Mouse (Mus musculus): ENCODE results near the gene Ctdsp2. TPM values are rescaled to one million over a fixed set of nuclear protein-coding genes. Genes with fewer than 3 reads are reported as not detected.

Gene Ctdsp2
- polyA plus RNA-seq, 1 experiment from 2014 or later, result 43.1 TPM

DNA sequence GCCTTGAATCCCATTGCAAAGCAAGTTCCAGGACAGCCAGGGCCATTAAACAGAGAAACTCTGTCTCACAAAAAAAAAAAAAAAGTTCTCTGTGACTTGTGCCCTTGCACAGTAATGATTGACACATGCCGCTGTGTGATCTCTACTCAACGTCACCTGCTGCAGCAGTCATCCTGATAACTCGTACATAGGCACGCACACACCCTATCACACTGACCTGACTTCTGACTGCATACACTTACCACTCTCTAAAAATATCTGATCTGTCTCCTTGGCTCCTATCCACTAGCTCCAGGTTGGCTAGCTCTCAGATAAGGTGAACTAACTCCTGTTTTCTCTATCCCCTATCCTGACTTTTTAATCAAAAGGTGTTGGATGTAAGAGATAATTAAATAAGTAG lies 27.9 kb upstream of the Ctdsp2 start:
- ATAC-seq, result peak; percentile 82
- 36% methylated on average over 4 of the region's 4 CpGs for WGBS
- no peaks in the 10 kb centered on the region for H3K27me3 ChIP-seq (replicated peaks; ENCODE audit: control insufficient read depth, insufficient read depth, low read length)
- TF ChIP-seq CTCF (IDR thresholded peaks at IDR 0.05; ENCODE audit: low read depth), result no peak
- no peaks in the 10 kb centered on the region for H3K4me1 ChIP-seq (replicated peaks; ENCODE audit: control insufficient read depth, insufficient read depth, low read length)
- H3K27ac ChIP-seq (ENCODE audit: low read depth, low read length), result no peak overlapping the region
- H3K4me2 ChIP-seq (replicated peaks; ENCODE audit: low read depth), result no peak overlapping the region
- no peaks in the 10 kb centered on the region for H3K36me3 ChIP-seq (ENCODE audit: control insufficient read depth, insufficient read depth)
- no peak overlapping the region for H3K4me3 ChIP-seq (ENCODE audit: low read depth, low read length)
- no peak overlapping the region for H3K9ac ChIP-seq (ENCODE audit: low read depth, low read length)
- no peaks in the 10 kb centered on the region for H3K9me3 ChIP-seq (ENCODE audit: control insufficient read depth)

DNA sequence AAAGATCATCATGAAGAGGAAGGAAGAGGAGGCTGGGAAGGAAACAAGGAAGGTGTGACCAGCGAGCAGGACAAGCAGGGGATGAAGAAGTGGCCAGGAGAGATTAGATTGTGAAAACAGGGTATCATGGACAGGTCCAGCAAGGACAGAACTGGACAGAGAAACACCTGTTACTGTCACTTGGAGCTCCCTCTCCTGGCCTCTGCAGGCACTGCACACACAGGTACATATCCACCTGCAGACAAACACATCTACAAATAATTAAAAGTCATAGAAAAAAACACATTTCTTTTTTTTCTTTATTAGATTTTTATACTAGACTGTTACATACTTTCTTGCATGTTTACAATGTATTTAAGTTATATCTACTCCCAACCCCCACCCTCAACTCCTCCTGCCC lies 26.1 kb upstream of the Ctdsp2 start:
- no peaks in the 10 kb centered on the region for H3K27me3 ChIP-seq (replicated peaks; ENCODE audit: control insufficient read depth, insufficient read depth, low read length)
- H3K9ac ChIP-seq (ENCODE audit: low read depth, low read length), result no peak overlapping the region
- no peak overlapping the region for H3K4me3 ChIP-seq (ENCODE audit: low read depth, low read length)
- 92% methylated on average over 1 of the region's 1 CpGs for WGBS
- no peaks in the 10 kb centered on the region for H3K9me3 ChIP-seq (ENCODE audit: control insufficient read depth)
- H3K27ac ChIP-seq (ENCODE audit: low read depth, low read length), result no peak overlapping the region
- H3K4me1 ChIP-seq (replicated peaks; ENCODE audit: control insufficient read depth, insufficient read depth, low read length), result no peaks in the 10 kb centered on the region
- TF ChIP-seq CTCF (IDR thresholded peaks at IDR 0.05; ENCODE audit: low read depth), result peak; percentile 40
- no peak for ATAC-seq
- no peak overlapping the region for H3K4me2 ChIP-seq (replicated peaks; ENCODE audit: low read depth)
- H3K36me3 ChIP-seq (ENCODE audit: control insufficient read depth, insufficient read depth), result no peaks in the 10 kb centered on the region

DNA sequence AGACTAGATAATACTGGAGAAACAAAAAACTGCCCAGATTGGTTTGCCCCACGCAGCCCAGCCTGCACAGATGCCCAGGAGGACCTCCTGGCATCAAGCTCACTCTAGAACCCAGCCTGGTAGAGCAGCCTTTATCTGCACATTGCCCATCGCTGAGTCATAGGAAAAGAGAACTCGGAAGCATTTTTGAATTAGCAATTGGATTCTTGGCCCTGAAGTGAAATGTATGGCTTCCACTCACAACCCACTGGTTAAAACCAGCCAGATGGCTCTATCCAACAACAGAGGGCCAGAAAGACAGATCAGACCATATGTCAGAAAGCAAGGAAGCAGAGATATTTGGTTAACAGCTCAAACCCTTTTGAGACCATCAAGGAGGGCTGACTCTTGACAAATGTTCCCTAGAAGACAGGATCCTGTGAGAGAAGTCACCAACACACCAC lies 25.5 kb upstream of the Ctdsp2 start:
- 0 out of 2 replicates have a peak, but pooled peaks cover 3% of the 10 kb centered on the region for H3K4me1 ChIP-seq (replicated peaks; ENCODE audit: control insufficient read depth, insufficient read depth, low read length)
- H3K9me3 ChIP-seq (ENCODE audit: control insufficient read depth), result no peaks in the 10 kb centered on the region
- TF ChIP-seq CTCF (IDR thresholded peaks at IDR 0.05; ENCODE audit: low read depth), result no peak
- 83% methylated on average over 3 of the region's 3 CpGs for WGBS
- no peak for ATAC-seq
- H3K9ac ChIP-seq (ENCODE audit: low read depth, low read length), result no peak overlapping the region
- no peak overlapping the region for H3K4me3 ChIP-seq (ENCODE audit: low read depth, low read length)
- H3K27ac ChIP-seq (ENCODE audit: low read depth, low read length), result no peak overlapping the region
- no peaks in the 10 kb centered on the region for H3K36me3 ChIP-seq (ENCODE audit: control insufficient read depth, insufficient read depth)
- no peak overlapping the region for H3K4me2 ChIP-seq (replicated peaks; ENCODE audit: low read depth)
- H3K27me3 ChIP-seq (replicated peaks; ENCODE audit: control insufficient read depth, insufficient read depth, low read length), result no peaks in the 10 kb centered on the region

DNA sequence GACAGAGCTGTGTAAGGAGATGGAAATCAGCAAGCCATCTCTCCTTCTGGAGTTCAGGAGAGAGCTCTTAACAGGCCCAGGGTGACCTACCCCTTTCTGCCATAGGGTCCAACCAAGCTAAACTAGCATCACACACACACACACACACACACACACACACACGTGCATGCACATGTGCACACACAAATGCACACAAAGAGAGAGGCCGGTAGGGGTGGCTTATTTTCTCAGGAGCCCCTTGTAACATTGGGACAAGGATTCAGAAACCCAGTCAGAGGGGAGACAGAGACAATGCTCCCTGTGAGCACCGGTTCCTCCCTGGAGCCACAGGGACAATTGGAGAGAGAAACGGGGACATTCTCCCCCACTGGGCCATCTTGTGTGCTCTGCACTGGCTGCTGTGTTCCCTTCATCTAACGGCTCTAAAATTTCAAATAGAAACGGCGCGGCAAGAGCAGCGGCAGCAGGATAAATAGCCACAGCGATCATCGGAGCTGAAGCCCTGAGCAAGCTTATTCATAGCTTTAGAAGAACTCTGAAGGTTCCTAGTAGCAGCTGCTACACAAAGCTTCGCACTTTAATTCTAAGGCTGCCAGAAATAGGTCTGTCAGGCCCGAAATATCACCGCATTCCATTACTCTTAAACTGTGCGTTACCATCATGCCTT lies 21.7 kb upstream of the Ctdsp2 start:
- H3K9ac ChIP-seq (ENCODE audit: low read depth, low read length), result no peak overlapping the region
- no peak for ATAC-seq
- no peak overlapping the region for H3K4me3 ChIP-seq (ENCODE audit: low read depth, low read length)
- H3K9me3 ChIP-seq (ENCODE audit: control insufficient read depth), result no peaks in the 10 kb centered on the region
- H3K36me3 ChIP-seq (ENCODE audit: control insufficient read depth, insufficient read depth), result no peaks in the 10 kb centered on the region
- H3K4me1 ChIP-seq (replicated peaks; ENCODE audit: control insufficient read depth, insufficient read depth, low read length), result 0 out of 2 replicates have a peak, but pooled peaks cover 10% of the 10 kb centered on the region
- no peak for TF ChIP-seq CTCF (IDR thresholded peaks at IDR 0.05; ENCODE audit: low read depth)
- no peaks in the 10 kb centered on the region for H3K27me3 ChIP-seq (replicated peaks; ENCODE audit: control insufficient read depth, insufficient read depth, low read length)
- H3K27ac ChIP-seq (ENCODE audit: low read depth, low read length), result no peak overlapping the region
- WGBS, result 54% methylated on average over 15 of the region's 15 CpGs
- peak overlapping the region; percentile 24; the same call in 1 of the 2 replicates for H3K4me2 ChIP-seq (replicated peaks; ENCODE audit: low read depth)

DNA sequence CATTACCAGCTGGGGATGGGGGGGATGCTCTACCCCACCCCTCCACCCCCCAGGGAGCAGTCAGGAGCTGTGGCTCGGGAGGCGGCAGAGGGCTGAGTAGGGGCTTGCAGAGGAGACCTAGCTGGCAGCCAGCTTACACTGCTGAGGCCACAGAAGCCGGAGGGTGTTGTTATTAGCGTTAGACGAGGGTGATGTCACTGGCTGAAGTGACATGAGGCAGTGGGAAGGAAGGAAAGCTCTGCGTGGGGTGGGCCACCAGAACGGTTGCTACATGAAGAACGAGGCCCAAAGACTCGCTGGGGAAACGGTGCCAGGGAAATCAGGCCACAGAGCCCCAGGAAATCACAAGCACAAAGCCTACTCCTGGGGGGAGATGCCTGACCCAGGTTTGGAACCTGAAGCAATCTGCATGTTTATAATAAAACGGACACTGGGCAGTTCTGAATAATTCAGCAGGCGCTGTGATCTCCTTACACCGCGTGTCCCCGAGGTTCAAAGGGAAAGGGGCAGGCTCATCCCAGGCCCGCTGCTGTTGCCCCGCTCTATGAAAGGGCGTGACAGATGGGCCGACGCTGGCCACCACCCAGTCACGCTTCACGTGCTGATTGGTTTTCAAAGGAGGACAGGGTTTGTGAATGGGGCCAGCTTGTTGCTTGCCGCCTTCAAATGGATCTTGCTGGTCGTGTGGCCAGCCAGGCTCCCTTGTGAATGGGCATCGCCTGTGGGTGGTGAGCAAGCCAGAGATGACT lies 21.0 kb upstream of the Ctdsp2 start:
- no peak for TF ChIP-seq CTCF (IDR thresholded peaks at IDR 0.05; ENCODE audit: low read depth)
- no peaks in the 10 kb centered on the region for H3K9me3 ChIP-seq (ENCODE audit: control insufficient read depth)
- 0 out of 2 replicates have a peak, but pooled peaks cover 12% of the 10 kb centered on the region for H3K4me1 ChIP-seq (replicated peaks; ENCODE audit: control insufficient read depth, insufficient read depth, low read length)
- no peak overlapping the region for H3K9ac ChIP-seq (ENCODE audit: low read depth, low read length)
- 11% methylated on average over 25 of the region's 25 CpGs for WGBS
- H3K27ac ChIP-seq (ENCODE audit: low read depth, low read length), result no peak overlapping the region
- H3K36me3 ChIP-seq (ENCODE audit: control insufficient read depth, insufficient read depth), result no peaks in the 10 kb centered on the region
- H3K27me3 ChIP-seq (replicated peaks; ENCODE audit: control insufficient read depth, insufficient read depth, low read length), result no peaks in the 10 kb centered on the region
- H3K4me2 ChIP-seq (replicated peaks; ENCODE audit: low read depth), result peak overlapping the region; percentile 24
- ATAC-seq, result peak; percentile 63
- no peak overlapping the region; the same call in 1 of the 2 replicates for H3K4me3 ChIP-seq (ENCODE audit: low read depth, low read length)

DNA sequence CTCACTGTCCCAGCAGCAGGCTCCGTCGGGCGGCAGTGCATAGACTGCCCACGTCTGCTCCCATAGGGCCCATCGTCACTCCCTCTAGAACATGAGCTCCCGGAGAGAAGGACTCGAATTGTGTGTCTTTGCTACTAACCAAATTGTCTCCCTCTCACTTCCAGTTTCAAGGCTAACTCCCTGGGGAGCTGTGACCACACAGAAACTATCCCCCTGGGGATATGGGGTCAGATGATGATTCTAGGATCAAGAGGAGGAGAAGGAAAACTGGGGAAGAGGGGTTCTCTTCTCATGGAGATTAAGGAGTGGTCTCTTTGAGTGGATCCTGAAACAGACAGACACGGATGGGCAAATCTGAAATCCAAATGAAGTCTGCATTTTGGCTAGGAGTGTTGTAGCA lies 18.0 kb upstream of the Ctdsp2 start:
- Histone ChIP-seq H3K27ac (ENCODE audit: low read depth, low read length) (no peak overlapping the region), H3K4me3 (ENCODE audit: low read depth, low read length) (no peak overlapping the region), H3K9ac (ENCODE audit: low read depth, low read length) (no peak overlapping the region), H3K27me3 (replicated peaks; ENCODE audit: control insufficient read depth, insufficient read depth, low read length) (no peaks in the 10 kb centered on the region), H3K4me1 (replicated peaks; ENCODE audit: control insufficient read depth, insufficient read depth, low read length) (0 out of 2 replicates have a peak, but pooled peaks cover 18% of the 10 kb centered on the region), H3K36me3 (ENCODE audit: control insufficient read depth, insufficient read depth) (no peaks in the 10 kb centered on the region), H3K4me2 (replicated peaks; ENCODE audit: low read depth) (no peak overlapping the region), H3K9me3 (ENCODE audit: control insufficient read depth) (no peaks in the 10 kb centered on the region)
- WGBS, result 74% methylated on average over 8 of the region's 8 CpGs
- ATAC-seq, result no peak
- no peak for TF ChIP-seq CTCF (IDR thresholded peaks at IDR 0.05; ENCODE audit: low read depth)

All from intestine, postnatal 0 days (tissue).